Mouse (Mus musculus) cerebellum, adult 8-10 months (tissue): ENCODE data around the gene H2-M10.6.
"Not testable (repeated sequence)": the region's sequence is repeated elsewhere in the genome, so short reads cannot be mapped to it uniquely, and the experiment has no call there.

ENCODE experiments used
- DNase-seq: peaks from one replicate; pipeline ENCODE4 v3.0.0; 2022

H2-M10.6 gene

GRCm38 (mm10) chr17:36811871-36812270, at the start of gene H2-M10.6:
Gene H2-M10.6, plus strand, starts transcription at chr17:36812171.
- DNase-seq: no peak

GRCm38 (mm10) chr17:36763816-36764215, 48.2 kb upstream of the H2-M10.6 start:
- DNase-seq: no peak

DNA sequence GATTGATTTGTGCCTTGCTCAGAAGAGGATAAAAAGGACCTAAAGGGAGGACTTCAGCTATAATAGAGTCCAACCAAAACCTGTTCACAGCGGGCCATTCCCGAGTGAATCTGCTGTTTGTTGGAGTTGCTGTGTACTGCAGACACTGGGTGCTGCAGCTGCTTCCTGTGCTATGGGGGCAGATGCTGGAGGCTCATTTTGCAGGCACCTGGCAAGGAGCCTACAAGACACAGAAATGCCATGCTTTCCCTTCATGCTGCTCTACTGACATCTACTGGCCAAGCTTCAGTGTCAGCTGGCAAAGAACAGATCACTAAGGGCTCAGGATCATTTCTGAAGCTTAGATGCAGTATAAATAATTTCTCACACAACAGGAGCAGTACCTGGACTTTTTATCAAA, 47.7 kb upstream of the H2-M10.6 start:
- DNase-seq: not testable (repeated sequence)

DNA sequence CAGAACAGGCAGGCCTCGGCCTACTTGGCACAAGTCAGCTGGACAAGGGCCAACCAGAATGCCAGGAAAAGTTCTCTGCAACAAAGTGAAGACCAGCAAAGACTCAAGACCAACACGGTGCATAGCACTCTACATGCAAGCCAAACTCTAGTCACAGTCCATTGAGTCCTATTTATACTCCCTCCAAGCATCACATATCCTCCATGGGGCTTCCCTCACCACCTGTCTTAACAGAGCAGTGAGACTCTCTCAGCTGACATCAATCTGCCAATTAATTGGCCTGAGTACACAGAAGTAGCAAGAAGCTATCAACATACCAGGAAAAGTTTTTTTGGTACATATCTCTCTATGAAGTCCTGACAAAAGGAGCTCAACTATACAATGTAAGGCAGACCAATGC, 46.6 kb upstream of the H2-M10.6 start:
- not testable (repeated sequence) for DNase-seq

DNA sequence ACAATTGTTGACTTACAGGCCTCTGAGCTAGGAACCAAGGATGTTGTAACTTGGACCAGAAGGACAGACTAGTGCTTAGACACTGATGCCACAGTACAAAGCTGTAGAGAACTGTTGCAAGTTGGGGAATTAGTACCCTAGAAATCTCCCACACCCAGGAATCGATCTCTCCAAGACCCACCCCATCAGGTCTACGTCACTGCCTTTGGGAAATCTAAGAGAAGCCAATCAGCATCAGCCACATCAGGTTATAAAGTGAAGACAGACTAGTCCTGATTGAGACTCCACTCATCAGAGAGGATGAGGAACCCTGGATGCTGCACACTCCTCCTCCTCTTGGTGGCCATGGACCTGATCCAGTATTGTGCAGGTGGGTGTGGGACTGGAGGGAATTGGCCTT, 39.4 kb upstream of the H2-M10.6 start, which contains the start of gene H2-M10.5:
TSS of gene H2-M10.5 (plus strand) at position 301 of the 400 bp plus-strand sequence.
- not testable (repeated sequence) for DNase-seq

DNA sequence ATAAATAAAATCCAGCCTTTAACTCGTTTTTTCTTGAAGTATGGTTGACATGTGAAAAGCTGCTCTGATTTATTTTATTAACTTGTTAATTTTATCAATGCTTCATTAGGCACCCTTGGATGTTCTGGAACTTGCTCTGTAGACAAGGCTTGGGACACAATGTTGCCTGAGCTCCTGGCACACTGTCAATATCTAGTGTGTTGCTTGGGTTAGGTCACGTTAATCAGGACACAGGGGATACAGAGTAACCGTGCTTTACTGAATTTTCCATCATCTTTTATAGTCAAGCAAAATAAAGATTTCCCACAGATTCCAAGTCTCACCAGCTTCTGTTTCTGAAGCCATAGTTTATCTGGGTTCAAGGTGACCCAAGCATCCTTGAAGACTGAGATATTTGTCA, 30.4 kb upstream of the H2-M10.6 start:
- no peak for DNase-seq

GRCm38 (mm10) chr17:36786483-36786886, 25.5 kb upstream of the H2-M10.6 start:
- peak; percentile 20 for DNase-seq

- no peak for DNase-seq
Observed at GRCm38 (mm10) chr17:36788351-36788750, 23.6 kb upstream of the H2-M10.6 start.

DNA sequence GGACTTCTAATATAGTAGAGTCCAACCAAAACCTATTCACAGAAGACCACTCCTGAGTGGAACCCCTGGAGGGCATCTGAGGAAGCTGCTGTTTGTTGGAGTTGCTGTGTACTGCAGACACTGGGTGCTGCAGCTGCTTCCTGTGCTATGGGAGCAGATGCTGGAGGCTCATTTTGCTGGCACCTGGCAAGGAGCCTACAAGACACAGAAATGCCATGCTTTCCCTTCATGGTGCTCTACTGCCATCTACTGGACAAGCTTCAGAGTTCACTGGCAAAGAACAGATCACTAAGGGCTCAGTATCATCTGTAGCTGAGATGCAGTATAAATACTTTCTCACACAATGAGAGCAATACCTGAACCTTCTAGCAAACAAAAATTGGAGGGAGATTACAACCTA, 23.2 kb upstream of the H2-M10.6 start:
- peak; percentile 64 for DNase-seq

DNA sequence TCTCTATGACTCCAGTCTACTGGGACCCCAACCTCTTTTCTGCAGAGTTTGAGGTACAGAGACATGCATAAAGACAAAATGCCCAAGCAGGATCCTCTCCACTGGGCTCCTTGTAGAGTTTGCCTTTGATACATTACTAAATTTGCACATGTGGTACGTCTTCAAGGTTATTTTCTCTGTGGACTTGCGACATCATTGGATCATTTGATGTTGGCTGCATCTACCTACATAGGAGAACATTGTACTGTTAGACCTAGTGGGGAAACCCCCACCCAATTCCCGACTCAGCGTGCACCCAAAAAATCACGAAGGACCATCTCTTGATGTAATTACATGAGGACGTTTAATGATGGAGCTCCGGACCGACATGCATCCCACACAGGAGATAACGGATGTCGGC, 12.5 kb upstream of the H2-M10.6 start:
- DNase-seq: no peak

GRCm38 (mm10) chr17:36799921-36800462, 12.0 kb upstream of the H2-M10.6 start:
- not testable (repeated sequence) for DNase-seq

DNA sequence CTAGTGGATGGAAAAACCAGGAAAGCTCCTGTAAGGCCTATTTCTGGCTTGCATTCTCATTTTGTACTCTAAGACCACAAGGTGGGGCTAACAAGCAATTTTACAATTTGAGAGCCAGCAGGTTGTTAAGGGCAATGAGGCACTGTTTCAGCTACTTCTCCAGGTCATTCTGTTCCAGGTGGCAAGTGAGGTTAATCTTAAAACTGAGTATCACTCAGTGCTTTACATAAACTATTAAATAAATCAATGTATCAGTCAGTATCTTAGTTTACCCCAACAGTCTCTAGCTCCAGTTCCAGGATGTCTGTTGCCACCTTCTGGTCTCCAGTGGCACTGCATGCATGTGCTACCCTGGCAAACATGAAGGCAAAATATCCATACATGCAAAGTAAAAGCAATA, 12.0 kb downstream of the H2-M10.6 start:
- DNase-seq: peak; percentile 24

- DNase-seq: no peak
Observed at GRCm38 (mm10) chr17:36825525-36825924, 13.6 kb downstream of the H2-M10.6 start.

DNA sequence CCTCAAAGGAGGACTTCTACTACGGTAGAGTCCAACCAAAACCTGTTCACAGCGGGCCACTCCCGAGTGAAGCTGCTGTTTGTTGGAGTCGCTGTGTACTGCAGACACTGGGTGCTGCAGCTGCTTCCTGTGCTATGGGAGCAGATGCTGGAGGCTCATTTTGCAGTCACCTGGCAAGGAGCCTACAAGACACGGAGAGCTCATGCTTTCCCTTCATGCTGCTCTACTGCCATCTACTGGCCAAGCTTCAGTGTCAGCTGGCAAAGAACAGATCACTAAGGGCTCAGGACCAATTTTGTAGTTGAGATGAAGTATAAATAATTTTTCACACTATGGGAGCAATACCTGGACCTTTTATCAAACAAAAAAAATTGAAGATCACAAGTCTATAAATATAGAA, 14.0 kb downstream of the H2-M10.6 start:
- peak; percentile 83 for DNase-seq

DNA sequence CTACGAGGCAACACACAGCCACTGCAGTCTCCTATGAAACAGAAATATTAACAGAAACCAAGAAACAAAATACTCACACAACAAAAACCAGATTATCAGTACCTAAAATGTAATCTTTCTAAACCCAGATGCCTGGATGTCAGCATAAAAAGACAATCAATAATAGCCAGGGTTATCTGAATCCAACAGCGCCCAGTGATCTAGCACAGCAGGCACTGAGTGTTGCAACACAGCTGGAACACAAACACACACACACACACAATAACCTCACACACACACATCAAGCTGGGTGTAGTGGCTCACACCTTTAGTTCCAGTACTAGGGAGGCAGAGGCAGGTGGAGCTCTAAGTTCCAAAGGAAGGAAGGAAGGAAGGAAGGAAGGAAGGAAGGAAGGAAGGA, 16.5 kb downstream of the H2-M10.6 start:
- no peak for DNase-seq

DNA sequence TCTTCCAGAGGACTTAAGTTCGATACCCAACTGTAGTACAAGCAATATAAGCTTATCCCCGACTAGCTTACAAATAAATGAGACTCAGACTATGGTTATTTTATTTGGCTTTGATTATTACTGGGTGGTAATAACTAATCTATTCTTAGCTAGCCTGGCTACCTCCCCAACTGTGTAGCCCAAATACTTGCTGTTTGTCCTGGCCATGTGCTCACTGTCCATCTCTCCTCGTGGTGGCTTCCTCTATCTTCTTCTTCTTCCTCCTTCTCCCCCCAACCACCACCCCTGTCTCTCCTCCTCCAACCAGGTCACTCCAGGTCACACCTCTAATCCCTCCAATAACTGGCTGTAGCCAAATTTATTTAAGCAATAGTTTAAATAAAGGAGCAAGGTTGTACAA, 18.5 kb downstream of the H2-M10.6 start:
- DNase-seq: no peak

GRCm38 (mm10) chr17:36832694-36833093, 20.7 kb downstream of the H2-M10.6 start:
- no peak for DNase-seq

- DNase-seq: peak; percentile 41
Observed at GRCm38 (mm10) chr17:36835591-36836426, 23.8 kb downstream of the H2-M10.6 start.

GRCm38 (mm10) chr17:36836427-36836812, 24.4 kb downstream of the H2-M10.6 start:
- no peak for DNase-seq

DNA sequence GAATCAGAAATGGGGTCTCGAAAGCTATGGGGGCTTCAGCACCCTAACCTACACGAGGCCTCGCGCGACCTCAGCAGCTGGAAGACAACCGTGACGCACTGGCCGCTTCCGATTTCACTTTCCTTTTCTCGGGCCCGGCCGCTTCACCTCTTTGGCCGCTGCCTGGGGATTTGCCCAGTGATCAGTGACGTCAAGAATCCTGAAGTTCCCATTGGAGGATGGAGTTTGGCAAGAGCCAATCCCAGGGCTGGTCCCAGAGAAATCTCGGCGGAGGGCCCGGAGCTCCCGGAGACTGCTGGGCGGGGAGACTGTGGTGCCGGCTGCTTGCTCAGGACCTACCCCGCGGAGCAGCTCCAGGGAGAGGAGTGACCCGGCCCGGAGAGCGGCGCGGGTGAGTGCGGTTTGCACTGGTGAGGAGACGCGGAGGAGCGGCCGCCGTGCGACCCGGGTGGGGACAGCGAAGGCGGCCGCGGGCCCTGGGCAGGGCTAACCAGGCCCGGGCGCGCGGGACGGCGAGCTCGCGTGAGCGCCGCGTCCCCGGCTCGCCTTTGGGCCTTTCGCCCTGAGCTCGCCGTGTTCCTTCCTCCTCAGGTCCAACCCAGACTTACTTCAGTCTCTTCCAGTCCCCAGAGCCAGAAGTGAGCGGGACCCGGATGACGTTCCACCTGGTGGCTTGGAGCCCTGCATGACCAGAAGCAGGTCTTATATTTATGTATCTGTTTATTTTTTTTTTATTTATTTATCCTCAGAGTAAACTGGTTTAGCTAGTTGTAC, 25.1 kb downstream of the H2-M10.6 start, which contains the start of gene Trim26:
TSS of gene Trim26 (plus strand) at position 261 of the 774 bp plus-strand sequence.
- DNase-seq: peak; percentile 98

GRCm38 (mm10) chr17:36839001-36839400, 27.0 kb downstream of the H2-M10.6 start:
- DNase-seq: no peak

GRCm38 (mm10) chr17:36839931-36840330, 28.0 kb downstream of the H2-M10.6 start:
- DNase-seq: no peak

- no peak for DNase-seq
Observed at GRCm38 (mm10) chr17:36840961-36841445, 29.0 kb downstream of the H2-M10.6 start.
